16 mouse cellular contexts compared by ENCODE assay signal in the genomic region with DNA sequence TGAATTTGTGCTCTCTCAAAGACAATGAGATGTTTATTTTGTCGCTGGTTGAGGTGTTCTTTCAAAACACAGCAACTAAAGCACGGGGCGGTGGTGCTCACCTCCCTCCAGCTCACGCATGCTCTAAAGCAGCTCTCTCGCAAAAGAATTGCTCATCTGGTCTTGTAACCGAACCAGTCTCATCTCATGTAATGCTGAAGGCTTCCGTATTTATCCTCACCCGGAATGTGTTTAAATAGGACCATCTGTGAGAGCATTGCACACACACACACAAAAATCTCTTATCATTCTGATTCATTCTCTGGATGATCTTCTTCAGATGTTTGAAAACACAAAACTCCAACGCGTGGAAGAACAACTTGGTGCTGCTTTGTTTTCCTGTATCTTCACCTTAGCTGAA.
"Had no signal": no experiment of that assay in that cellular context is flagged by ENCODE, and none has a peak within 500 bp of the region (broad histone marks: within the 10 kb centered on the region; RNA-seq: fewer than 3 reads in every experiment).

No protein-coding gene starts in this region.

- H3K36me3 ChIP-seq: kidney, embryonic 15.5 days; liver, embryonic 13.5 days had no signal

- H3K4me2 ChIP-seq: kidney, embryonic 15.5 days; liver, embryonic 13.5 days; midbrain, embryonic 11.5 days had no signal

- H3K9ac ChIP-seq: kidney, embryonic 15.5 days; liver, embryonic 13.5 days had no signal

- H3K27me3 ChIP-seq: liver, embryonic 13.5 days had no signal

- H3K27ac ChIP-seq: kidney, embryonic 15.5 days; liver, embryonic 13.5 days had no signal

- H3K4me3 ChIP-seq: kidney, embryonic 15.5 days; liver, embryonic 13.5 days had no signal

- DNase-seq: kidney, adult 11 months; kidney, adult 8-10 months; kidney, postnatal 10 days; kidney, postnatal 36 days; layer of hippocampus, adult 9-11 months; liver, embryonic 13.5 days; lung, adult 2 months; lung, postnatal 14 days; lung, postnatal 4 days; midbrain, embryonic 14.5 days; right cerebral cortex, postnatal 14 days; thymus, adult 2 months; thymus, postnatal 14 days; thymus, postnatal 4 days had no signal

- H3K9me3 ChIP-seq: kidney, embryonic 15.5 days; liver, embryonic 13.5 days had no signal
